Mouse (Mus musculus) MEL (cell line): ENCODE data around the gene Acad10. TPM values are rescaled to one million over a fixed set of nuclear protein-coding genes. Genes with fewer than 3 reads are reported as not detected.

ENCODE experiments used
- DNase-seq: peaks from one replicate; pipeline ENCODE4 v3.0.0; 2011; ENCODE audit warnings: low read depth, low spot score
- H3K27ac ChIP-seq: 2 replicates; pipeline ENCODE4 v1.5.1; 2012; ENCODE audit warnings: low read depth, mild to moderate bottlenecking, control low read depth, low read length, moderate library complexity; ENCODE audit not compliant: control insufficient read depth
- H3K27me3 ChIP-seq, 2 experiments: fragments of 150-350 bp in 1 of 2; sonication (generic) in 1 of 2; 2 replicates each; pipeline ENCODE4 v1.6.1; 2012; ENCODE audit warnings: low read length in 2 of 2, mild to moderate bottlenecking in 2 of 2, improper control_type of control experiment in 1 of 2, moderate library complexity in 1 of 2; ENCODE audit not compliant: insufficient read depth in 2 of 2, control insufficient read depth in 1 of 2
- H3K36me3 ChIP-seq, 2 experiments: 2 replicates each; pipeline ENCODE4 v1.6.1; 2012 to 2014; ENCODE audit warnings: low read length in 2 of 2, improper control_type of control experiment in 1 of 2, inconsistent platforms in 1 of 2, mild to moderate bottlenecking in 1 of 2; ENCODE audit not compliant: insufficient read depth in 2 of 2, control insufficient read depth in 1 of 2
- H3K4me1 ChIP-seq, 2 experiments: fragments of 150-350 bp in 1 of 2; sonication (generic) in 1 of 2; 2 replicates each; pipeline ENCODE4 v1.6.1; 2012; ENCODE audit warnings: low read length in 2 of 2, improper control_type of control experiment in 1 of 2, mild to moderate bottlenecking in 1 of 2; ENCODE audit not compliant: insufficient read depth in 2 of 2, control insufficient read depth in 1 of 2
- H3K4me3 ChIP-seq, 2 experiments: fragments of 150-350 bp in 1 of 2; sonication (generic) in 1 of 2; 2 replicates each; pipeline ENCODE4 v1.5.1; 2012; ENCODE audit warnings: low read depth in 2 of 2, low read length in 2 of 2, mild to moderate bottlenecking in 2 of 2, moderate library complexity in 2 of 2, control low read depth in 1 of 2, improper control_type of control experiment in 1 of 2; ENCODE audit not compliant: control insufficient read depth in 1 of 2, insufficient read depth in 1 of 2
- H3K79me2 ChIP-seq: 2 replicates; pipeline ENCODE4 v1.6.1; 2012; ENCODE audit warnings: mild to moderate bottlenecking, low read length, moderate library complexity; ENCODE audit not compliant: control insufficient read depth, poor library complexity, insufficient read depth
- H3K9ac ChIP-seq: 2 replicates; pipeline ENCODE4 v1.6.1; 2012; ENCODE audit warnings: low read depth, mild to moderate bottlenecking, control low read depth, low read length, moderate library complexity; ENCODE audit not compliant: control insufficient read depth, poor library complexity, severe bottlenecking
- H3K9me3 ChIP-seq: fragments of 150-350 bp; sonication (generic); replicated peaks from 2 replicates; pipeline ENCODE4 v1.6.1; 2012; ENCODE audit warnings: mild to moderate bottlenecking, low read length, improper control_type of control experiment, moderate library complexity; ENCODE audit not compliant: insufficient read depth
- BHLHE40 ChIP-seq: IDR thresholded peaks from 2 replicates; pipeline ENCODE4 v1.6.1; 2012; ENCODE audit warnings: low read depth, mild to moderate bottlenecking, inconsistent platforms, low read length, improper control_type of control experiment, borderline replicate concordance
- CHD2 ChIP-seq: IDR thresholded peaks from 2 replicates; pipeline ENCODE4 v1.6.1; 2011; ENCODE audit warnings: low read length, improper control_type of control experiment
- CTCF ChIP-seq, 3 experiments: IDR thresholded peaks in 2 of 3; conservative IDR thresholded peaks in 1 of 3; 2 replicates each; pipeline ENCODE4 v1.5.1; 2011 to 2012; ENCODE audit warnings: low read length in 3 of 3, low read depth in 2 of 3, mild to moderate bottlenecking in 2 of 3, improper control_type of control experiment in 1 of 3, inconsistent platforms in 1 of 3, mixed read lengths in 1 of 3, moderate library complexity in 1 of 3; ENCODE audit not compliant: control insufficient read depth in 1 of 3, insufficient read depth in 1 of 3, poor library complexity in 1 of 3, severe bottlenecking in 1 of 3
- E2F4 ChIP-seq: IDR thresholded peaks from 2 replicates; pipeline ENCODE4 v1.6.1; 2011; ENCODE audit warnings: low read depth, low read length, improper control_type of control experiment, borderline replicate concordance
- ELF1 ChIP-seq: IDR thresholded peaks from 2 replicates; pipeline ENCODE4 v1.6.1; 2014; ENCODE audit warnings: low read depth, mild to moderate bottlenecking, inconsistent platforms, low read length, improper control_type of control experiment, moderate library complexity
- EP300 ChIP-seq, 2 experiments: IDR thresholded peaks; 2 replicates each; pipeline ENCODE4 v1.6.1; 2011; ENCODE audit warnings: improper control_type of control experiment in 2 of 2, low read length in 2 of 2, low read depth in 1 of 2, mild to moderate bottlenecking in 1 of 2
- ETS1 ChIP-seq: IDR thresholded peaks from 2 replicates; pipeline ENCODE4 v1.6.1; 2012; ENCODE audit warnings: low read depth, mild to moderate bottlenecking, inconsistent platforms, low read length, improper control_type of control experiment, moderate library complexity
- GATA1 ChIP-seq: IDR thresholded peaks from 2 replicates; pipeline ENCODE4 v1.6.1; 2011; ENCODE audit warnings: low read depth, low read length, improper control_type of control experiment
- HCFC1 ChIP-seq: IDR thresholded peaks from 2 replicates; pipeline ENCODE4 v1.6.1; 2012; ENCODE audit warnings: low read depth, mild to moderate bottlenecking, inconsistent platforms, low read length, improper control_type of control experiment, moderate library complexity
- JUND ChIP-seq: IDR thresholded peaks from 2 replicates; pipeline ENCODE4 v1.6.1; 2011; ENCODE audit warnings: low read depth, mild to moderate bottlenecking, improper control_type of control experiment, low read length
- MAX ChIP-seq: IDR thresholded peaks from 2 replicates; pipeline ENCODE4 v1.6.1; 2011; ENCODE audit warnings: low read length, improper control_type of control experiment
- MEF2A ChIP-seq: IDR thresholded peaks from 2 replicates; pipeline ENCODE4 v1.6.1; 2014; ENCODE audit warnings: low read depth, mild to moderate bottlenecking, inconsistent platforms, low read length, improper control_type of control experiment; ENCODE audit not compliant: poor library complexity, insufficient replicate concordance, severe bottlenecking; ENCODE audit errors: extremely low read depth
- MXI1 ChIP-seq: IDR thresholded peaks from 2 replicates; pipeline ENCODE4 v1.6.1; 2011; ENCODE audit warnings: mild to moderate bottlenecking, low read depth, low read length, improper control_type of control experiment
- POLR2A ChIP-seq, 2 experiments: IDR thresholded peaks; 2 replicates each; pipeline ENCODE4 v1.6.1; 2011 to 2012; ENCODE audit warnings: low read length in 2 of 2, mild to moderate bottlenecking in 2 of 2, control low read depth in 1 of 2, improper control_type of control experiment in 1 of 2, low read depth in 1 of 2, moderate library complexity in 1 of 2; ENCODE audit not compliant: control insufficient read depth in 1 of 2, insufficient read depth in 1 of 2, poor library complexity in 1 of 2
- POLR2AphosphoS2 ChIP-seq: IDR thresholded peaks from 2 replicates; pipeline ENCODE4 v1.6.1; 2011; ENCODE audit warnings: low read length, improper control_type of control experiment
- RCOR1 ChIP-seq: IDR thresholded peaks from 2 replicates; pipeline ENCODE4 v1.6.1; 2012; ENCODE audit warnings: low read depth, mild to moderate bottlenecking, inconsistent platforms, low read length, improper control_type of control experiment
- SIN3A ChIP-seq: IDR thresholded peaks from 2 replicates; pipeline ENCODE4 v1.6.1; 2012; ENCODE audit warnings: low read length, improper control_type of control experiment, inconsistent platforms
- SMC3 ChIP-seq: IDR thresholded peaks from 2 replicates; pipeline ENCODE4 v1.6.1; 2011; ENCODE audit warnings: low read depth, low read length, improper control_type of control experiment
- TAL1 ChIP-seq: IDR thresholded peaks from 2 replicates; pipeline ENCODE4 v1.6.1; 2012; ENCODE audit warnings: mild to moderate bottlenecking, inconsistent platforms, low read length, moderate library complexity, mixed read lengths
- USF1 ChIP-seq: IDR thresholded peaks from 2 replicates; pipeline ENCODE4 v1.6.1; 2014; ENCODE audit warnings: low read depth, mild to moderate bottlenecking, inconsistent platforms, low read length, improper control_type of control experiment, moderate library complexity
- USF2 ChIP-seq, 2 experiments: IDR thresholded peaks; 2 replicates each; pipeline ENCODE4 v1.6.1; 2011 to 2012; ENCODE audit warnings: improper control_type of control experiment in 2 of 2, low read length in 2 of 2, borderline replicate concordance in 1 of 2, inconsistent platforms in 1 of 2, low read depth in 1 of 2, mild to moderate bottlenecking in 1 of 2; ENCODE audit not compliant: insufficient read depth in 1 of 2
- polyA plus RNA-seq, 2 experiments: library from polyadenylated mRNA; stranded (reverse) in 1 of 2; unstranded in 1 of 2; fragments of >175 nt in 1 of 2; fragments of >200 nt in 1 of 2; gene quantifications; 2 replicates each; pipeline versions ENCODE4 v1.2.1 to v1.2.4; 2012; ENCODE audit warnings: low replicate concordance in 2 of 2, low read depth in 1 of 2; ENCODE audit not compliant: insufficient read length in 2 of 2, insufficient read depth in 1 of 2, missing spikeins in 1 of 2
- total RNA-seq: library from RNA; depleted of rRNA; stranded (reverse); fragments of 300-350 nt; gene quantifications from 2 replicates; pipeline ENCODE4 v1.2.3, GENCODE M21; 2012

Acad10 gene
- total and polyA plus RNA-seq, 3 experiments = 4.4 to 5.9 TPM; not detected in 1

DNA sequence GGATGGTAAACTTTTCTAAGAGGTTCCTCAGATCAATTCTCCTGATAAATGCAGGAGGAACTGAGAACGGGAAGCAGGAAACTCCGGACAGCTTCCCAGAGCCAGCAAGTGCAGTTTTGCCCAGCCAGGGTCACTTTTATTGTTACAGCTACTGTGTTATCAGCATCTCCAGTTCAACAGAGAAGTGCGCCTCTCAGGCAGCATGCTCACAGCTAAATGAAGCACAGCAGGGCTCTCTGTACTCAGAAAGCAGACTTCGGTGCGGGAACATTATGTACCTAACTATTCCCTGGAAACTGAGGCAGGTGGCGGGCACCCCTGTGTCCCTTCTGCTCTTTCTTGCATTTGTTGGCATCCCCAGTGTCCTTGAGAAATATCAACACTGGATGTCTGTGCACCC lies 64.1 kb downstream of the Acad10 start:
- H3K4me1 ChIP-seq = peaks cover 24 to 45% of the 10 kb centered on the region in 2 experiments
- peaks cover 9% of the 10 kb centered on the region for H3K79me2 ChIP-seq
- peaks cover 0 to 38% of the 10 kb centered on the region in 2 experiments; a peak in 2 of 4 replicates for H3K36me3 ChIP-seq
- no peaks in the 10 kb centered on the region for H3K27me3 ChIP-seq
- DNase-seq = peak; percentile 60
- 0 out of 6 replicates have a peak, but pooled peaks of 1 of the 3 experiments have one; percentile 3 for TF ChIP-seq CTCF (IDR thresholded peaks at IDR 0.05 in 2 of 3, conservative IDR thresholded peaks at IDR 0.05 in 1 of 3; ENCODE audit: control insufficient read depth in 1 of 3, insufficient read depth in 1 of 3, low read depth in 2 of 3, low read length in 3 of 3, poor library complexity in 1 of 3, severe bottlenecking in 1 of 3)
- TF ChIP-seq SIN3A = 0 out of 2 replicates have a peak, but pooled peaks have one; percentile 23
- TF ChIP-seq ETS1 = 0 out of 2 replicates have a peak, but pooled peaks have one; percentile 26
- no peak for TF ChIP-seq E2F4
- TF ChIP-seq MXI1 = no peak
- TF ChIP-seq HCFC1 = no peak
- TF ChIP-seq POLR2A (IDR thresholded peaks at IDR 0.05; ENCODE audit: control insufficient read depth in 1 of 2, insufficient read depth in 1 of 2, low read depth in 1 of 2, low read length in 2 of 2, poor library complexity in 1 of 2) = no peak
- no peak for TF ChIP-seq MEF2A
- no peak for TF ChIP-seq CHD2
- TF ChIP-seq GATA1 = peak; percentile 49; the same call in 1 of the 2 replicates
- no peak for TF ChIP-seq POLR2AphosphoS2
- TF ChIP-seq TAL1 = peak; percentile 32; the same call in 1 of the 2 replicates
- TF ChIP-seq SMC3 = no peak
- H3K9me3 ChIP-seq = no peaks in the 10 kb centered on the region
- H3K9ac ChIP-seq = peak overlapping the region; percentile 20; the same call in 1 of the 2 replicates
- peak overlapping the region; percentile 64 for H3K27ac ChIP-seq
- no peak overlapping the region for H3K4me3 ChIP-seq

DNA sequence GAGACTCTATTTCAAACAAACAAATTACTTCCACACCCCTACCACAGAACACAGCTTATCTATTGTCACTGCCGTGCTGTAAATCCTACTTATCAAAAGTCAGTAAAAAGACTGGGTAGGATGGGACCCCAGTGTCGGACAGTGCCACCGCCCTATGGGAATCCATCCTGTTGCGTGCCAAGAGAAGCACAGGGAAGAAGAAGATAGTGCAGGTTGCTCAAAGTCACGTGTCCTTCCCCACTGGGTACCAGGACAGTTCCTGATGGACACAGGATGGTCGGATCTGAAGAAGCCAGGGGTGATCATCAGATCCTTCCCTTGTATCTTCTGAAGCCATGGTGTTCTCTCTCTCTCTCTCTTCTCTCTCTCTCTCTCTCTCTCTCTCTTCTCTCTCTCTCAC lies 64.6 kb downstream of the Acad10 start:
- Histone ChIP-seq H3K9me3 (no peaks in the 10 kb centered on the region), H3K36me3 (peaks cover 0 to 38% of the 10 kb centered on the region in 2 experiments; a peak in 2 of 4 replicates), H3K27me3 (no peaks in the 10 kb centered on the region), H3K4me1 (peaks cover 24 to 45% of the 10 kb centered on the region in 2 experiments), H3K79me2 (peaks cover 9% of the 10 kb centered on the region), H3K27ac (peak overlapping the region; percentile 64), H3K9ac (no peak overlapping the region), H3K4me3 (no peak overlapping the region)
- TF ChIP-seq ELF1 (no peak), BHLHE40 (peak; percentile 58; the same call in 1 of the 2 replicates), JUND (peak; percentile 66; the same call in 1 of the 2 replicates), MAX (peak; percentile 45; the same call in 1 of the 2 replicates), USF1 (peak; percentile 86), USF2 (IDR thresholded peaks at IDR 0.05; ENCODE audit: borderline replicate concordance in 1 of 2, insufficient read depth in 1 of 2, low read depth in 1 of 2, low read length in 2 of 2) (0 out of 4 replicates have a peak, but pooled peaks of 1 of the 2 experiments have one; percentile 39), GATA1 (peak; percentile 62), EP300 (IDR thresholded peaks at IDR 0.05; ENCODE audit: low read depth in 1 of 2, low read length in 2 of 2) (peak in 1 of 2 experiments; percentile 42; a peak in 1 of 4 replicates), RCOR1 (peak; percentile 51; the same call in 1 of the 2 replicates), POLR2AphosphoS2 (no peak), ETS1 (no peak)
- TF ChIP-seq, all 39 proteins: peak for 8
- peak; percentile 55 for DNase-seq
